Mouse (Mus musculus) c-Kit-positive CD71-positive TER-119-positive erythroid progenitor cells, embryonic 14.5 days (primary cell): ENCODE measurements around the gene Tmbim6.
A peak's percentile ranks its signal among the peaks of the same experiment; 100 is the strongest.

Source experiments
- DNase-seq: peaks from one replicate; pipeline ENCODE4 v3.0.0-alpha.2; 2013; ENCODE audit warnings: low spot score

Tmbim6 gene

GRCm38 (mm10) chr15:99392486-99393385, at the start of gene Tmbim6:
Tmbim6 (plus strand) TSS chr15:99392882.
- DNase-seq, result peak; percentile 100

- no peak for DNase-seq
These were observed 49.1 kb upstream of the Tmbim6 start for GRCm38 (mm10) chr15:99343414-99344147.

DNA sequence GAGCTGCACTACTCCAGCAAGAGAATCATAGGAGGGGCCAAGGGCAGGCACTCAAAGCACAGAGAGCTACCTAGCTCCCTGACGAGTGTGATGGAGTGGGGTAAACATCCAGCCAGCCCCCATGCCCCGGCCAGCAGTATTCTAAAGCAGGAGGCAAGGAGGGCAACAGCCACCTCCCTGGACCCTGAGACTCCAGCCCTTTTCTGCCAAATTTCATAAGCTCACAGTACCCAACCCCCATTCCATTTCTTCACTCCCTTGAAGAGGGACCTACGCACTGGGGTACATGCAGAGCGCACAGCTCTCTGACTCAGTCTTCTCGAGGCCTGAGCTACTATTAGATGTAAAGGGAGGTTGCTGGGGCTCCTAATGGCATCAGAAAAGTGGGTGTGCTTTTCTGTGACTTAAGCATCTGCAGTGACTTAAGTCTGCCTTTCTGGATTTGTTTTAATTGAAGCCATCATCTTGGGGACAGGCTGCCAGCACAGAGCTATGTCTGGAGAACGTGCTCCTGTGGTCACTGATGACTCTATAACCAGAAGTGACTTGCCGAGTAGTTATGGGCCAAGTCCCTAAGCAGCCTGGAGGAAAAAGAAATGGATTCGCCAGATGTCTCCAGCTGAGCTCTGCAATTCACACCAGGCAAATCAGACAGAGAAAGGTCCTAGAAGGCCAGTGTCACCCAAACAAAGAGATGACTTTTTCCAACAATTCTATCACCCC, 48.4 kb upstream of the Tmbim6 start:
- no peak for DNase-seq

GRCm38 (mm10) chr15:99344961-99345360, 47.7 kb upstream of the Tmbim6 start:
- no peak for DNase-seq

DNA sequence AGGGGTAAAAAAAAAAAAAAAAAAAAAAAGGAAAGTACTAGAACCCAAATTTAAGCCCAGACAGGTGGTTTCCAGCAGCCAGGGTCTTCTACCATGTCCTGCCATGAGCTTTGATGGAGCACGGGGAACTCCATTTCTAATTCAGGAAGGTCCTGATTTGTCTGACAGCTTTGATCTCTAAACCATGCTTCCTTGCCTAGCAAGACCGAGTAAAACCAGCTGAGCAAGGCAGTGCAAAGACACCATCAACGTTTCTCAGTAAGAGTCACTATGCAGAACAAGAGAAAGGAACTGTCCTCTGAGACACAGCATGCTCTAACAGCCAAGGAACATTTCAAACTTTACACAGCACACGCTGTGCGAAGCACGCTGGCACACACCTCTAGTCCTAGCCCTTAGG, 41.1 kb upstream of the Tmbim6 start:
- DNase-seq, result no peak

- DNase-seq, result no peak
These were observed 40.4 kb upstream of the Tmbim6 start for GRCm38 (mm10) chr15:99352306-99352705.

DNA sequence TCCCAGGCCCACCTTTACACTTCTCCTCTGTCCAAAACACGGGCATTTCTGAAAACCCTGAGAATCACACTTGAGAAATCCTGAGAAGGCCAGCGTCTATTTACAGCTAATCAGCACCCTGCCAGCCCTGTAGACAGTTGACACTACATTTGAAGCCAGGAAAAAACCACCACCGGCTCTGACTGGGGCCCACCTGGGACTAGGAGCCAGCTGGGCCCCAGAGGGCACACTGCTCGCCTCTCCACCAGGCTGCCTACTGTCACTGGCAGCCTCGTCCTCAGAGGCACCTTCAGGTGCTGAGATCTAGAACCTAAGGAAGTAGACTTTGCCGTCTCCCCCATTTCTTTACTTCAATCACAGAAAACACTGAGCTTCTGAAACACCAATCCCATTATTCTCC, 37.0 kb upstream of the Tmbim6 start:
- DNase-seq, result no peak

DNA sequence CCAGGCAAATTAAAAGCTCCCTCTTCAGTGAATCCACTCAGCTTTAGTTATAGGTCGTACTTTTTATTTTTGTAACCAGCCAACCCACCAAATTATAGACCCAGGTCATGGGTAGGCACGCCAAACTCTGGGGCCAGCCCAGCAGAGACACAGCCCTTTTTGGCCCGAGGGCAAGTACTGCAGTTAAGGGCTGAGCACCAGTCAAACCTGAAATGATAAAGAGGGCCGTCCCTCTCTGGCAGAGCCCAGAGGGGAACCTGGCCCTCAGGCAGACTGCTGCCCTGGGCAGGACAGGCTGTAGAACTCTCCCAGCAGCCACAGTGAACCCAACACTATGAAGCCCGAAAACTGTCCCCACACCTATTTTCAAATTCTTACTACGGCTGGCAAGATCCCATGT, 36.2 kb upstream of the Tmbim6 start:
- DNase-seq, result no peak

DNA sequence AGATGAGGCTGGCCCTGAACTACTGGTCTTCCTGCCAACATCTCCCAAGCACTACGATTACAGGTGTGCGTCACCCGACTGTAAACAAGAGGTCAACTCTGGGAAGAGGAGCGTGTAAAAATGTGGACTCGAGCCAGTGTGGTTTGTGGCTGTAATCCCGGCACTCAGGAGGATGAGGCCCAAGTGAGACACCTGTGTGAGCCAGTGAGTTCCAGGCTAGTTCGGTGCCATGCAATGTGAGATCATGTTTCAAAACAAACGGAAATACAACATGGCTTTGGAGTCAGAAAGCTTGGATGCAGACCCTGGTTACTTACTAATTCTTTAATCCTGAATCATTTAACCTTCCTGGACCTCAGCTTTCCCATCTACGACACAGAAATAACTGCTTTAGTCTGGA, 33.7 kb upstream of the Tmbim6 start:
- DNase-seq, result no peak

- no peak for DNase-seq
These were observed 28.6 kb upstream of the Tmbim6 start for GRCm38 (mm10) chr15:99364022-99364530.

DNA sequence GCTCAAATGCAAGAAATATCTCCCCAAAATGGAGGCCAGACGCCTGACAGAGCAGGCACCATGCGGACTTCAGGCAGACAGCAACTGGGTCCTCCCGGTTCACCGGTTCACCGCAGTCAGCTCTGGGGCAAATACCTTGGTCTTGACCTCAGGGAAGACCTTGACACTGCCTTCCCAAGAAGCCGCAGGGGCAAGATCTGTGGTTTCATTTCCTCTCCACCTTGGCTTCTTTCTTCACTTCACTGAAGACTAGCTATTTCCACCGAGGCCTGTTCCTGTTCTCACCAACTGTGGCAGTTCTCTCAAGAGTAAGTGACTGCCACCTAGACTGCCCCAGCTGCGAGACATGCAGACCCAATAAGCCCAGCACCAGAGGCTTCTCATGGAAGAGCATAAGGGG, 27.8 kb upstream of the Tmbim6 start:
- no peak for DNase-seq

DNA sequence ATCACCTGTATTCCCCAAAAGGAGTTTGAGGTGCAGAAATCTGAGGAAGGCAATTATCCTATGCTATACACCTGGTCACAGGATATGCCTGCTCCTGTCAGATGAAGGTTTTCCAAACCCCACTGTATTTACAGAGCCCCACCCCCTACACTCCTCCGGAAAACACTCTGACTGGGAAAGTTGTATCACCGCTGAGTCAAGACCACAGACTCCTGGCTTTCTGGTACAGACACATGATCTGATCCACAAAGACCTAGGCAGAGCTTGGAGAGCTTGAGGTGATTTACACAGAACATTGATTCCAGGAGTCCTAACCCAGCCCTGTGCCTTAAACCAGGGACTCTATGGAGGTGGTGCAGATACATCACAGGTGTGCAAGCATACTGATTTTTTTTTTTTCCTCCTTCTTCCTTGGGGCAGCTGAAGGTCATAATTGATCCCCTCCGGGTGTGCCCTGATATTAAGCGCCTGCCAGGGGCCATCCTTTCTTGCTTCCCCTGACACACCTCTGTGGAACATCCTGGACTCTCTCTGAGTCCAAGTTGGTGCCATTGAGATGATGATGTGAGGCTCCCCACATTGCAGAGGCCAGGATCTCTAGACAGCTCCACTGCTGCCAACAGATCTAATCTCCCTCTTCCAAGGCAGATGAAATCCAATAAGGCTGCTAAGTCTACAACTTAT, 24.0 kb upstream of the Tmbim6 start:
- DNase-seq, result no peak

DNA sequence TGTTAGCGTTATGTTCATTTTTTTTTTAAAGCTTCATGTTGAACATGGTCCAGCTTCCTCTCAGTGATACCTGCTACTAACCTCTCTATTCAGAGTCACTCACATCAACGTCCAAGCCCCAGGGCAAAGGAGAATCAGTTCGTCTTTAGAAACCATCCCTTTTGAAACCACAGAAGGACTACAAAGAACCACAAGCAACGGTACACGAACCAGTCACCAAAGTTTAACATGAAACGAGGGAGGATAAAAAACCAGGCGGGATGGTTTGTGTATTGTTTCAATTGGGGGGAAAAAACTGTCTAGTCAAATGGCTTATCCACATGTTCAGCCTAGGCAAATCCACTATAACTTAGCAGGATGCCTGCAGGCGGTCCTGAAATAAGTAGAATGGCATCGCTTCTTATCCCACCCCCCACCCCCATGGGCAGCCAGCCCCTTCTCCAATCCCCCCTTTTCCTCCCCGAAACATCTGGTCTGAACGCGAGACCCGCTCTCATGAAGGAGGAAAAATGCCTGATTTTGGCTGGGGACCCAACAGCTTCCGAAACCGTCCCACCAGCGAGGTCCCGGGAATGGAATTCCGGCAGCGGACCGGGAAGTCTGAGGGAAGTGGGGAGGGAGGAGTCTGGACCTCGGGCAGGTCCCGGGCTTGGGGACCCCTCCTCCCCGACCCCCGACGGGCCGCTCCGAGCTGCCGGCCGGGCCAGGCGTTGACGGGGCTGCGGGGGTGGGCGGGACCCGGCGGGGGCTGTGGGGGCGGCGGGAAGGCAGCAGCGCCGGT, 23.1 kb upstream of the Tmbim6 start:
- no peak for DNase-seq

GRCm38 (mm10) chr15:99370259-99370691, 22.4 kb upstream of the Tmbim6 start, which contains the start of gene Fmnl3:
Fmnl3 (minus strand) TSS chr15:99370482.
- peak; percentile 72 for DNase-seq

- no peak for DNase-seq
These were observed 20.9 kb upstream of the Tmbim6 start for GRCm38 (mm10) chr15:99371526-99372340.

- no peak for DNase-seq
These were observed 19.9 kb upstream of the Tmbim6 start for GRCm38 (mm10) chr15:99372761-99373160.

DNA sequence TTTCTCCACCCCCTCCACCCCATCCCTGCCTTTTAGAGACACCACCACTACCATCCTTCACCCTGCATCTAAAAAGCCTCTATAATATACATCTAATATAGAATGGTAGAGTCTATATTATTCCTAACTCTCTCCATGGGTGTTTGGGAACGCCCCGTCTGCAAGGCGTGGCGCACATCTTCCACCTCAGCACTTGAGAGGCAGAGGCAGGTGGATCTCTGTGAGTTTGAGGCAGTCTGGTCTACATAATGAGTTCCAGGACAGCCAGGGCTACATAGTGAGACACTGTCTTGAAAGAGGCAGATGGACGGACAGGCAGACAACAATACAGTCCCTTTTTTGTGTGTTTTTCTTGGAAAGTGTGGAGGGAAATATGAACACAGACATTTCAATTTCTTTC, 17.6 kb upstream of the Tmbim6 start:
- no peak for DNase-seq

- DNase-seq, result no peak
These were observed 17.1 kb upstream of the Tmbim6 start for GRCm38 (mm10) chr15:99375581-99375980.

DNA sequence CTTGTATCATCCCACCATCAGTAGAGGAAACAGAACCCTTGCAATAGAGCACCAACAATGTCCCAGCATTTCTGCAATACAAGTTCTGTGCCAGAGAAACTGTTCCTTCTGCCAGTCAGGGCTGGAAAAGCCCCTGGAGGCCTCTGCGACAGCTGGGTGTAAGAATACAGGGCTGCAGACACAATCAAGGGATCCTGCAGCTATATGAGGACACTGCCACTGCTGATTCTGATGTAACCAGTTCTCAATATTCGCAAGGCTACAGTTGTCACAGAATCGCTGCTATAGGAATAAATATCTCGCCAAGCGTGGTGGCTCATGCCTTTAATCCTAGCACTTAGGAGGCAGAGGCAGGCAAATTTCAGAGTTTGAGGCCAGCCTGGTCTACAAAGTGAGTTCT, 16.4 kb upstream of the Tmbim6 start:
- DNase-seq, result no peak

- no peak for DNase-seq
These were observed 9.8 kb upstream of the Tmbim6 start for GRCm38 (mm10) chr15:99382893-99383292.
